Mouse (Mus musculus): ENCODE measurements around the gene Osbp2.

- TF ChIP-seq GATA1 (IDR thresholded peaks at IDR 0.05; ENCODE audit: borderline replicate concordance, low read length) (no peak), FLI1 (IDR thresholded peaks at IDR 0.05; ENCODE audit: low read length) (no peak)
Observed at GRCm38 (mm10) chr11:3767830-3768229, 95.9 kb downstream of the Osbp2 start.
